Mouse (Mus musculus): ENCODE measurements around the gene Cacna1d. TPM values are rescaled to one million over a fixed set of nuclear protein-coding genes. Genes with fewer than 3 reads are reported as not detected.

Gene Cacna1d
- polyA plus RNA-seq, 1 experiment from 2014 or later = 0.89 TPM

DNA sequence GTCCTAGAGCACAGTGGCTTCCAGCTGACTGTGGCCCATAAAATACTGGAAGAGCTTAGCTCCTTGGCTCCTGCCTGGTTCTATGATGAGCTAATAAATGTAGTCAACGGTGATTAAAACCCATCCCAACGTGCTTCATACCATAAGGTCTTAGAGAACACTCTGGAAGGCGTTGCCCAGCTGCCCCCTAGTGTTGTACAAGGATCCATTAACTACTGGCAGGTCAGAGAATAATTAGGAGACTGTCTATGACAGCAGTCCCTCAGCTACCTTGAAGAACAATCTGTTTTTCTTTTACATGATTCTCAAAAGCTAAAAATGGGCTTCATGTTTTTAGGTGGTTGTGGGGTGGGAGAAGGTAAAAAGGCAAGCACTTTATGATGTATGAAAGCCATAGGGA, 315.9 kb downstream of the Cacna1d start:
- no peak for DNase-seq (ENCODE audit: low spot score, missing footprints)
- H3K27ac ChIP-seq (ENCODE audit: low read depth, low read length) = no peak overlapping the region

DNA sequence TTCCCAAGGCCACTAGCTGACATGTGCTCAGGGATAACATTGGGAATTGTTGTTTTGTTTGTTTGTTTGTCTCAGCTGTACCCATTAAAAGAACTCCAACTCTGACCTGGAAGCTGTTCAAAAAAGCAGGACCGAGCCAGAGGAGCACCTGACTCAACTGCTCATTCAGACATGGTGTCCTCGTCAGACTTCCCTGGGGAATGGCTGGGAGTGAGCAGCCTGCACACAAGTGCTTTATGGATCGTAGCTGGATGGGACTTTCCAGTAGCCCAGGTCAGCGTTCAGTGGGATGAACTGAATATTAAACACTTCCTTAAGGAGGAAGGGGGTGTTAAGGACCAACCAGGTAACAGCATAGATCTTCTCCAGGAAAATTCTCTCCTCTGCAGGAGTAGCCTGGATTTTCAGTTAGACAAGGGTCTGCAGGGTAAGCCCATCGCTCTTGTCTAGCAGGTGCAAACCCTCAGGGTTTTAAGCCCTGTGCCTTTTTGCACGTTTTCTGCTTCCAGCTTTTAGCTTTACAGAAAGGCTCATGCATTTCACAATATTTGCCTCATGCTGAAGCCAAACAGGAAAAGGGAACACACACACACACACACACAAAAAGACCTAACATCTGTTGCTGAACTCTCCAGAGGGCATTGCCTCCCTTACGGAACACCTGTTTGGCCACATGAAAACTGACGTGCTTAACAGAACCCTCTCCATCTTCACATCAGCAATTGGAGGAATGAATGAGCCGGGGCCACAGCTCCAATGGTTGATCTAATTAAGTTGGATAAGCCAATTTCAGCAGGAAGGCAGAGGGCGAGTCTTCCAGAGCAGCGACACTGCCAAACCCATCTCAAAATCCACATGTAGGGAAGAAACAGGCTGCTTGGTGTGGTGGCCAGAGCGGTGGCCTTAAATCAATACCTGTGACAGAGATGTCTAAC, 318.2 kb downstream of the Cacna1d start:
- WGBS = 83% methylated on average over 12 of the region's 12 CpGs
- Histone ChIP-seq H3K4me3 (ENCODE audit: low read depth, low read length) (no peak overlapping the region), H3K36me3 (ENCODE audit: control insufficient read depth, insufficient read depth, low read length) (no peaks in the 10 kb centered on the region), H3K4me1 (ENCODE audit: control insufficient read depth, insufficient read depth, low read length) (no peaks in the 10 kb centered on the region), H3K9ac (ENCODE audit: low read length) (no peak overlapping the region), H3K27me3 (ENCODE audit: control insufficient read depth, insufficient read depth, low read length) (no peaks in the 10 kb centered on the region), H3K9me3 (ENCODE audit: control insufficient read depth, low read length) (no peaks in the 10 kb centered on the region), H3K27ac (ENCODE audit: low read depth, low read length) (no peak overlapping the region), H3K4me2 (no peak overlapping the region)
- DNase-seq (ENCODE audit: low spot score, missing footprints) (no peak), ATAC-seq (ENCODE audit: low FRiP score) (no peak)

More for the DNA sequence above, 315.9 kb downstream of the Cacna1d start:
- Histone ChIP-seq H3K4me3 (ENCODE audit: low read depth, low read length) (no peak overlapping the region), H3K36me3 (ENCODE audit: control insufficient read depth, insufficient read depth, low read length) (no peaks in the 10 kb centered on the region), H3K27me3 (ENCODE audit: control insufficient read depth, insufficient read depth, low read length) (no peaks in the 10 kb centered on the region), H3K4me2 (no peak overlapping the region), H3K9ac (ENCODE audit: low read length) (no peak overlapping the region), H3K9me3 (ENCODE audit: control insufficient read depth, low read length) (no peaks in the 10 kb centered on the region), H3K4me1 (ENCODE audit: control insufficient read depth, insufficient read depth, low read length) (no peaks in the 10 kb centered on the region)
- no peak for ATAC-seq (ENCODE audit: low FRiP score)
- WGBS = 71% methylated on average over 3 of the region's 3 CpGs

DNA sequence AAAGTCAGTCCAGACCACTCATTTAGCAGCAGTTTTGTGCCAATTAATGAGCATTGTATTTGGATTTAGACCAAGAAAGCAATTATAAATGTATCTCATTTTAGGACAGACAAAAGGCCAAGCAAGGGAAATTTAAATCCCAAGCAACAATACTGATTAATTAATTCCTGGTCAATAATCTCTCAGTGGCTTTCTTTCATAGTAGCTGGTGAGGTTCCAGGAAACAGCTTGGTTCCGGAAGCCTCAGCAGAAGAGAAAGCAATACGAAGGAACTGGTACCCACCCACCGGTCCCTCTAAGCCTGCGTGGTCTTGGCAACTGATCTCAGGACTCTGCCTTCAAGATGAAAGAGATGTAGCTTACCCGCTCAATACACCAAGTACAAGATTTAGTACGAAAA, 319.7 kb downstream of the Cacna1d start:
- H3K4me1 ChIP-seq (ENCODE audit: control insufficient read depth, insufficient read depth, low read length) = no peaks in the 10 kb centered on the region
- no peaks in the 10 kb centered on the region for H3K9me3 ChIP-seq (ENCODE audit: control insufficient read depth, low read length)
- WGBS = 85% methylated on average over 6 of the region's 6 CpGs
- ATAC-seq (ENCODE audit: low FRiP score) = no peak
- no peak overlapping the region for H3K9ac ChIP-seq (ENCODE audit: low read length)
- no peak overlapping the region for H3K4me2 ChIP-seq
- no peak overlapping the region for H3K4me3 ChIP-seq (ENCODE audit: low read depth, low read length)
- H3K27ac ChIP-seq (ENCODE audit: low read depth, low read length) = no peak overlapping the region
- no peaks in the 10 kb centered on the region for H3K36me3 ChIP-seq (ENCODE audit: control insufficient read depth, insufficient read depth, low read length)
- DNase-seq (ENCODE audit: low spot score, missing footprints) = no peak
- H3K27me3 ChIP-seq (ENCODE audit: control insufficient read depth, insufficient read depth, low read length) = no peaks in the 10 kb centered on the region

DNA sequence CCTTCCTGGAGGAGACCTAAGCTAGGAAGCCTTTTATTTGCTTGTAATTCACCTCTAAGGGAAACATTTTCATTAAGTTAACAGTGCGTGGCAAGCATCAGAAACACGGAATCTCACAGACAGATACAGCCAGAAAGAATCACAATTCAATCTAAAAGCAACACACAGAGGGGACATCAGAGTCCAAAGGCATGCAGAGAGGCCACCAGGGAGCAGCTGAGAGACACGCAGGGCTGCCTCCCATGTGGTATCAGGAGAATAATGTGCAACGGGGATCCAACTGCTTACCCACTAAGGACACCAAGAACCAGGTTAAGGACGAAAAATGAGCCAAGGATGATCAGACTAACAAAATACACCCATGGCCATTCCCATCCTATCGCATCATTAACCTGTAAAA, 320.2 kb downstream of the Cacna1d start:
- Histone ChIP-seq H3K27ac (ENCODE audit: low read depth, low read length) (no peak overlapping the region), H3K9me3 (ENCODE audit: control insufficient read depth, low read length) (no peaks in the 10 kb centered on the region), H3K27me3 (ENCODE audit: control insufficient read depth, insufficient read depth, low read length) (no peaks in the 10 kb centered on the region), H3K9ac (ENCODE audit: low read length) (no peak overlapping the region), H3K4me2 (no peak overlapping the region), H3K4me3 (ENCODE audit: low read depth, low read length) (no peak overlapping the region), H3K36me3 (ENCODE audit: control insufficient read depth, insufficient read depth, low read length) (no peaks in the 10 kb centered on the region), H3K4me1 (ENCODE audit: control insufficient read depth, insufficient read depth, low read length) (no peaks in the 10 kb centered on the region)
- WGBS = 59% methylated on average over 6 of the region's 6 CpGs
- ATAC-seq (ENCODE audit: low FRiP score) (no peak), DNase-seq (ENCODE audit: low spot score, missing footprints) (no peak)

DNA sequence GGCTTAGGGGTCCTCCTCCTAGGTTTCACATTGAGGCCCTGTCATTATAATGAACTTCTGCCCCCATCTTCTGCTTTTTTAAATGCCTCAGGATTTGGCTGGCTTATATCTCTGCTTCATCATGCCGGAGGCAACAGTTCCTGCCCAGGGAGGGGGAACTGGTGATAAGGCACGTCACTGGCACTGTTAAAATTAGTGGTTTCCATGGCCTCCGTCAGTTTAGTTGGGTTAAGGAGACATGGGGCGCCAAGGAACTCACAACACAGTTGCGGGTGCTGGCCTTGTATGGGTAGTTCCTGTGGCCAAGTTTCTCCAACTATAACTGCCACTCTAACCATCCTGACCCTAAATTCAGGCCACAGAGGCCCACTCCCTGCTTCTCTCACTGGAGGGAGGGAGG, 321.8 kb downstream of the Cacna1d start:
- Histone ChIP-seq H3K27me3 (ENCODE audit: control insufficient read depth, insufficient read depth, low read length) (no peaks in the 10 kb centered on the region), H3K4me2 (no peak overlapping the region), H3K27ac (ENCODE audit: low read depth, low read length) (no peak overlapping the region), H3K36me3 (ENCODE audit: control insufficient read depth, insufficient read depth, low read length) (no peaks in the 10 kb centered on the region), H3K9me3 (ENCODE audit: control insufficient read depth, low read length) (no peaks in the 10 kb centered on the region), H3K4me3 (ENCODE audit: low read depth, low read length) (no peak overlapping the region), H3K9ac (ENCODE audit: low read length) (no peak overlapping the region), H3K4me1 (ENCODE audit: control insufficient read depth, insufficient read depth, low read length) (no peaks in the 10 kb centered on the region)
- DNase-seq (ENCODE audit: low spot score, missing footprints) (no peak), ATAC-seq (ENCODE audit: low FRiP score) (no peak)
- 79% methylated on average over 5 of the region's 5 CpGs for WGBS

DNA sequence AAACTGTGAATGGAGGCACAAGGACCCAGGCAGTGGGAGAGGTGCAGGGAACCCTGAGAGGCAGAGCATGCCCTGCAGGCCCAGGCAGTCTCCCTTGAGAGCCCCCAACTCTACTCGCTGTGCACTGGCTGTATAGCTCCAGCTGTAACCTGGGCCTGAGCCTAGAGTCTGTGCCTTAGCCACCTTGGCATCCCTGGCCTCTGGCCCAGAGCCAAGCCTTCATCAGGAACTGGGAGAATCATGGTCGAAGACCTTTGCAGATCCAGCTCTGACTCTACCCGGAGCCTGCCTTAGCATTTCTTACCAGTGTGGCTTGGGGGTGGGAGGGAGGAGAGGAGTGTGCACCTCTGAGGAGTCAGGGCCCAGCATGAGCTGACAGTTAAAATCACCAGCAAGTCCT, 322.4 kb downstream of the Cacna1d start:
- no peak for DNase-seq (ENCODE audit: low spot score, missing footprints)
- WGBS = 76% methylated on average over 3 of the region's 3 CpGs
- H3K4me3 ChIP-seq (ENCODE audit: low read depth, low read length) = no peak overlapping the region
- no peak overlapping the region for H3K27ac ChIP-seq (ENCODE audit: low read depth, low read length)
- H3K4me2 ChIP-seq = no peak overlapping the region
- H3K27me3 ChIP-seq (ENCODE audit: control insufficient read depth, insufficient read depth, low read length) = no peaks in the 10 kb centered on the region
- no peaks in the 10 kb centered on the region for H3K4me1 ChIP-seq (ENCODE audit: control insufficient read depth, insufficient read depth, low read length)
- no peaks in the 10 kb centered on the region for H3K36me3 ChIP-seq (ENCODE audit: control insufficient read depth, insufficient read depth, low read length)
- no peaks in the 10 kb centered on the region for H3K9me3 ChIP-seq (ENCODE audit: control insufficient read depth, low read length)
- H3K9ac ChIP-seq (ENCODE audit: low read length) = no peak overlapping the region
- ATAC-seq (ENCODE audit: low FRiP score) = no peak

DNA sequence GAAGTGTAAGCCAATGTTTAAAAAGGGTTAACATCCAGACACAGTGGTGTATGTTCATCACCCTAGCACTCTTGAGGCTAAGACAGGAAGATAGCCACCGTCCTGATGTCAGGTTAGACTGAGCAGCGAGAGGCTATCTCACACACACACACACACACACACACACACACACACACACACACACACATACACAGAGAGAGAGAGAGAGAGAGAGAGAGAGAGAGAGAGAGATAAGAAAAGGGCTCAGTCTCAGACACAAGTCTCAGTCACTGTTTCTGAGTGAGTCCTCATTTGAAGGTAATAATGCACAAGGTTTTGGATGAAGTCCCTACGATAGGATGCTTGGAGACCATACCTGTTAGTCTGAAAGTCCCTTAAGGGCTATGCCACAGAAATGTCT, 322.9 kb downstream of the Cacna1d start:
- Histone ChIP-seq H3K4me3 (ENCODE audit: low read depth, low read length) (no peak overlapping the region), H3K36me3 (ENCODE audit: control insufficient read depth, insufficient read depth, low read length) (no peaks in the 10 kb centered on the region), H3K27ac (ENCODE audit: low read depth, low read length) (no peak overlapping the region), H3K27me3 (ENCODE audit: control insufficient read depth, insufficient read depth, low read length) (no peaks in the 10 kb centered on the region), H3K4me2 (no peak overlapping the region), H3K9ac (ENCODE audit: low read length) (no peak overlapping the region), H3K9me3 (ENCODE audit: control insufficient read depth, low read length) (no peaks in the 10 kb centered on the region), H3K4me1 (ENCODE audit: control insufficient read depth, insufficient read depth, low read length) (no peaks in the 10 kb centered on the region)
- DNase-seq (ENCODE audit: low spot score, missing footprints) (peak; percentile 39), ATAC-seq (ENCODE audit: low FRiP score) (no peak)
- 91% methylated on average over 3 of the region's 3 CpGs for WGBS

DNA sequence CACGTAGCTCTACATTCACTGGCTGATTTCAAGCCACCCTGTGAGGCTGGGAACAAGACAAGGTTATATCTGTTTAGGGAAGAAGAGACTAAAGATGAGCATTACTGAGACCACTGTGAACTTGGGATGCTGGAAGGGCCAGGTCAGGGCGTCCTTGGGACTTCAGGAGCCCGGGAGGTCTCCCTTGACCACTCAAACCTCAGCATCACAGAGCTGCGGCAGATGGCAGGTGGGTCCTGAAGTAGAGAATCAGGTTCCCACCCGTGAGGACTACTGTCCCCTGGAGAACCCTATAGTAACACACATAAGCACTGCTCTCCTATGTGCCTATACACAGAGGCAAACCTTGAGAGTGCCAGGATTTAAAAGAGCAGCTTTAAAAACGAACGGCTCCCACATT, 323.6 kb downstream of the Cacna1d start:
- Histone ChIP-seq H3K36me3 (ENCODE audit: control insufficient read depth, insufficient read depth, low read length) (no peaks in the 10 kb centered on the region), H3K9me3 (ENCODE audit: control insufficient read depth, low read length) (no peaks in the 10 kb centered on the region), H3K4me3 (ENCODE audit: low read depth, low read length) (no peak overlapping the region), H3K27ac (ENCODE audit: low read depth, low read length) (no peak overlapping the region), H3K27me3 (ENCODE audit: control insufficient read depth, insufficient read depth, low read length) (no peaks in the 10 kb centered on the region), H3K9ac (ENCODE audit: low read length) (no peak overlapping the region), H3K4me2 (no peak overlapping the region), H3K4me1 (ENCODE audit: control insufficient read depth, insufficient read depth, low read length) (no peaks in the 10 kb centered on the region)
- ATAC-seq (ENCODE audit: low FRiP score) = no peak
- no peak for DNase-seq (ENCODE audit: low spot score, missing footprints)
- 89% methylated on average over 7 of the region's 7 CpGs for WGBS

DNA sequence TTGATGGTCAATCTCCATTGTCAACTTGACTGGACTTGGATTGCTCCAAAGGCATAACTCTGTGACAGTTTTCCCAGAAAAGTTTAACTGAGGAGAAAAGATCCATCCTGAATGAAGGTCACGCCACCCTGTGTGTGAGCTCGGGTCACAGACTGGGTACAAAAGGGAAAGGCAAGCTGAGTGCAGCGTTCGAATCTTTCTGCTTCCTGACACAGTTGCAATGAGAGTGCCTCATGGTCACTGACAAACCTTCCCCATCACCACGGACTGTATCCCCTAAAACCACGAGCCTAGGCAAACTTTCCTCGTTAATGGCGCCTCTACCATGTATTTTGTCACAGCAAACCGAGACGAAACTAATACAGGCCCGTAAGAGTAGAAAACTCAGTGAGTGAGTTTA, 325.2 kb downstream of the Cacna1d start:
- 90% methylated on average over 11 of the region's 11 CpGs for WGBS
- DNase-seq (ENCODE audit: low spot score, missing footprints) (peak; percentile 41), ATAC-seq (ENCODE audit: low FRiP score) (no peak)
- Histone ChIP-seq H3K27ac (ENCODE audit: low read depth, low read length) (no peak overlapping the region), H3K4me2 (no peak overlapping the region), H3K36me3 (ENCODE audit: control insufficient read depth, insufficient read depth, low read length) (no peaks in the 10 kb centered on the region), H3K4me1 (ENCODE audit: control insufficient read depth, insufficient read depth, low read length) (no peaks in the 10 kb centered on the region), H3K9ac (ENCODE audit: low read length) (no peak overlapping the region), H3K4me3 (ENCODE audit: low read depth, low read length) (no peak overlapping the region), H3K27me3 (ENCODE audit: control insufficient read depth, insufficient read depth, low read length) (no peaks in the 10 kb centered on the region), H3K9me3 (ENCODE audit: control insufficient read depth, low read length) (no peaks in the 10 kb centered on the region)

All from midbrain, embryonic 11.5 days (tissue).